Mouse (Mus musculus) kidney, postnatal 36 days (tissue): ENCODE results near the gene Usp15.
A peak's percentile ranks its signal among the peaks of the same experiment; 100 is the strongest.

Source experiments
- DNase-seq, 2 experiments: peaks; one replicate each; pipeline ENCODE4 v3.0.0; 2021 to 2022; ENCODE audit warnings: mixed read lengths in 2 of 2

The Usp15 gene

GRCm38 (mm10) chr10:123101303-123101702, 95.5 kb downstream of the Usp15 start:
- no peak for DNase-seq

- DNase-seq = no peak
Observed at GRCm38 (mm10) chr10:123100584-123100983, 96.2 kb downstream of the Usp15 start.

GRCm38 (mm10) chr10:123094504-123094903, 102.3 kb downstream of the Usp15 start:
- DNase-seq = peak; percentile 29 to 45

GRCm38 (mm10) chr10:123092577-123092976, 104.2 kb downstream of the Usp15 start:
- no peak for DNase-seq

- DNase-seq = peak; percentile 53 to 75
Observed at GRCm38 (mm10) chr10:123091737-123092136, 105.1 kb downstream of the Usp15 start.

GRCm38 (mm10) chr10:123089425-123089930, 107.3 kb downstream of the Usp15 start:
- DNase-seq = peak in 1 of 2 experiments; percentile 5

GRCm38 (mm10) chr10:123086847-123087246, 109.9 kb downstream of the Usp15 start:
- no peak for DNase-seq

GRCm38 (mm10) chr10:123084900-123085641, 111.7 kb downstream of the Usp15 start:
- no peak for DNase-seq

- DNase-seq = no peak
Observed at GRCm38 (mm10) chr10:123084307-123084706, 112.5 kb downstream of the Usp15 start.

- peak; percentile 98 to 100 for DNase-seq
Observed at GRCm38 (mm10) chr10:123076245-123077023, 120.4 kb downstream of the Usp15 start, which contains the start of gene Mon2. Gene Mon2, minus strand, starts transcription at chr10:123076505.

- peak in 1 of 2 experiments; percentile 48 for DNase-seq
Observed at GRCm38 (mm10) chr10:123075751-123076242, 121.0 kb downstream of the Usp15 start.

GRCm38 (mm10) chr10:123071997-123072396, 124.8 kb downstream of the Usp15 start:
- DNase-seq = no peak

GRCm38 (mm10) chr10:123063021-123063420, 133.8 kb downstream of the Usp15 start:
- no peak for DNase-seq

- DNase-seq = no peak
Observed at GRCm38 (mm10) chr10:123060831-123061230, 136.0 kb downstream of the Usp15 start.

- no peak for DNase-seq
Observed at GRCm38 (mm10) chr10:123057082-123057481, 139.7 kb downstream of the Usp15 start.

GRCm38 (mm10) chr10:123056463-123056862, 140.3 kb downstream of the Usp15 start:
- DNase-seq = no peak

- no peak for DNase-seq
Observed at GRCm38 (mm10) chr10:123055205-123056000, 141.4 kb downstream of the Usp15 start.
